Mouse (Mus musculus): ENCODE data around the gene Kif23. TPM values are rescaled to one million over a fixed set of nuclear protein-coding genes. Genes with fewer than 3 reads are reported as not detected.

Kif23 gene
- polyA plus RNA-seq, 2 experiments from 2014 or later: 6.6 to 14.8 TPM

DNA sequence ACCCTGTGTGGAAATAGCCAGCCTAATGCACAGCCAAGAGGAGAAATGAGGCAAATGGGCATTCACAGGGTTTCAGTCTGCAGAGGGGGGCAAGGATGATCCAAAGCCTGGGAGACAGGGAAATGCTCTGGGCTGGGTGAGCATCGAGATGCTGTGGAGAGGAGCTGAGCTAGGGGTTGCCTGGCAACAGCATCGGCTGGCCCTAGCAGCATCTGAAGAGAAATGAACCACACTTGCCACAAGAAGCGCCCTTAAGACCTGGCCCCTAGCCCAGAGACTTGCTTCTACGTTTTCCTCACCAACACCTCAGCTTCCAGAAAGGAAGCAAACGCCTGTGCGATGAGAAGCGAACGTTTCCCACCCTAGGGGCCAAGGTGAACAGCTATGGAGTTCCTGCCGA is 44.1 kb downstream of the Kif23 start:
- ATAC-seq: no peak

GRCm38 (mm10) chr9:61901574-61901973 is 45.0 kb downstream of the Kif23 start:
- no peak for ATAC-seq

GRCm38 (mm10) chr9:61899804-61900203 is 46.8 kb downstream of the Kif23 start:
- ATAC-seq: peak; percentile 47

GRCm38 (mm10) chr9:61898401-61898800 is 48.2 kb downstream of the Kif23 start:
- ATAC-seq: peak; percentile 58

GRCm38 (mm10) chr9:61895014-61895413 is 51.6 kb downstream of the Kif23 start:
- no peak for ATAC-seq

- no peak for ATAC-seq
Measured at GRCm38 (mm10) chr9:61889855-61890254, 56.7 kb downstream of the Kif23 start.

GRCm38 (mm10) chr9:61887661-61888379 is 58.8 kb downstream of the Kif23 start:
- no peak for ATAC-seq

DNA sequence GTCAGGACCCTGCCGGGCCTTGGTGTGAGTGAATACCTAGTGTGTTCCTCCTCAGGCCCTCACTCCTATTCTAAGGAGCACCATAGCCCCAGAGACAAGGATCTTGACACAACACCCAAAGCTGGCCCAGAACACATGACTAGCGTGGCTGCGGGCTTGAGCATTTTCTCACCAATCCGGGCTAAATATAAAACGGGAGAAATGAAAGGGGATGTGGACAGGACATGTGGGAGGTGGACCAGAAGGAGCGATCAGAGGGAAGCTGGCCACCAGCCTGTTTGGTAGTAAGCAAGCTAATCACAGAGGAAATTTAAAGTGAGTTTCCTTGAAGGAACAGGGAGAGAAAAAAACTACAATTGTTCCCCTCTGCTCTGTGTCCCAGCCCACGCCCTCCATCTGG is 60.6 kb downstream of the Kif23 start:
- no peak for ATAC-seq

- no peak for ATAC-seq
Measured at GRCm38 (mm10) chr9:61884936-61885335, 61.6 kb downstream of the Kif23 start.

- no peak for ATAC-seq
Measured at GRCm38 (mm10) chr9:61884375-61884774, 62.2 kb downstream of the Kif23 start.

DNA sequence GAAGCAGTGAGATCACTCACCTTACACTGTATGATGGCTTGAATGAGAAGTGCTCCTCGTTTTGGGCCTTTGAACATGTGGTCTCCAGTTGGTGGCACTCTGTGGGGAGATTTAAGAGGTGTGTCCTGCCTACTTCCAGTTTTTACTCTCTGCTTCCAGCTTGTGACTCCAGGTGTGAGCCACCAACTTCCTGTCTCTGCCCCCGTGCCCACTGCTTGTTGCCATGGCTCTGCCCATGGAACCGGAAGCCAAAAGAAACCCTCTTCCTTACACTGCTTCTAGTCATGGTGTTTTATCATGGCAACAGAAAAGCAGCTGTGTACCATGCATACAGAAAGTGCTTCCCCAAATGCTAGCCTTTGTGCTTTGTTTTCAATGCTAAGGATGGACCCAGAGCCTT is 64.4 kb downstream of the Kif23 start:
- ATAC-seq: no peak

GRCm38 (mm10) chr9:61878889-61879288 is 67.7 kb downstream of the Kif23 start:
- ATAC-seq: peak; percentile 45

- ATAC-seq: no peak
Measured at GRCm38 (mm10) chr9:61877373-61878112, 69.0 kb downstream of the Kif23 start.

- ATAC-seq: no peak
Measured at GRCm38 (mm10) chr9:61873325-61873724, 73.2 kb downstream of the Kif23 start.

GRCm38 (mm10) chr9:61872246-61872941 is 74.2 kb downstream of the Kif23 start:
- no peak for ATAC-seq

- ATAC-seq: no peak
Measured at GRCm38 (mm10) chr9:61871839-61872238, 74.7 kb downstream of the Kif23 start.

DNA sequence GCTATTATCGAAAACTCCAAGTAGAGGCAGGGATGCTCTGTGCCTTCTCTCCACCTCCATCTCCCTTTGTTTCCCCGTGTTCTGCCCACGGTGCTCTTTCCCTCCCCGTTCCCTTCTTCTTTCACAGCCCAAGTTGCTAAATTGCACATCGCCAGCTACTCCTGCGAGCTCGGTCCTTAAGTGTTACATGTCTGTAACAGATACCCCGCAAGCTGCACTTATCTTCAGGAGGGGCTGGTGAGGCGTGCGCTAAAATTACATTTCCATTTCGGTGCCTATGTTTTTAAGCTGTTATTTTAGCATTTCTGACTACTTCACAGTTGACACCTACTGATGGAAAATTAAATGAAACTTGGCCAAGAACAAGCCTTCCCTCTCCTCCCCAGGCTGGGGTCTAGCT is 78.9 kb downstream of the Kif23 start:
- ATAC-seq: no peak

Other genes starting within 250 kb of the Kif23 start
- gene Rplp1, start 32.2 kb downstream of the Kif23 start, polyA plus RNA-seq (2017; shearing (Covaris generic)): 1,000 to 10,000 TPM; 3,273 to 3,796 TPM
- gene Paqr5, start 80.1 kb upstream of the Kif23 start, polyA plus RNA-seq (2017; shearing (Covaris generic)): 1 to 10 TPM in 1 of 2 experiments, under 1 TPM in 1; 0.54 to 1.2 TPM
- 1 to 10 TPM; 7.4 to 8.2 TPM for gene Glce, start 175.9 kb upstream of the Kif23 start, polyA plus RNA-seq (2017; shearing (Covaris generic))